Mouse (Mus musculus) embryonic facial prominence, embryonic 15.5 days (tissue): ENCODE results near the gene Efcab9. TPM values are rescaled to one million over a fixed set of nuclear protein-coding genes. Genes with fewer than 3 reads are reported as not detected.
A peak's percentile ranks its signal among the peaks of the same experiment; 100 is the strongest.

Experiments
- ATAC-seq: fragments of 200-750 bp; cut with Nextera tagmentation; 2 replicates; pipeline ENCODE4 v1.8.0; 2017; ENCODE audit warnings: low read depth, moderate TSS enrichment; ENCODE audit not compliant: insufficient number of reproducible peaks, low FRiP score, low TSS enrichment
- H3K27ac ChIP-seq: fragments of 300-500 bp; sonication (generic); replicated peaks from 2 replicates; pipeline ENCODE4 v1.5.1; 2015; ENCODE audit warnings: mild to moderate bottlenecking, inconsistent platforms
- H3K27me3 ChIP-seq: fragments of 300-500 bp; sonication (generic); 2 replicates; pipeline ENCODE4 v1.6.1; 2015; ENCODE audit warnings: inconsistent platforms
- H3K36me3 ChIP-seq: fragments of 300-500 bp; sonication (generic); 2 replicates; pipeline ENCODE4 v1.6.1; 2015; ENCODE audit warnings: mild to moderate bottlenecking, inconsistent platforms
- H3K4me1 ChIP-seq: fragments of 300-500 bp; sonication (generic); 2 replicates; pipeline ENCODE4 v1.6.1; 2015; ENCODE audit warnings: inconsistent platforms
- H3K4me2 ChIP-seq: fragments of 300-500 bp; sonication (generic); replicated peaks from 2 replicates; pipeline ENCODE4 v1.6.1; 2015; ENCODE audit warnings: mild to moderate bottlenecking, inconsistent platforms
- H3K4me3 ChIP-seq: fragments of 300-500 bp; sonication (generic); replicated peaks from 2 replicates; pipeline ENCODE4 v1.5.1; 2015; ENCODE audit warnings: mild to moderate bottlenecking, inconsistent platforms
- H3K9ac ChIP-seq: fragments of 300-500 bp; sonication (generic); 2 replicates; pipeline ENCODE4 v1.6.1; 2015; ENCODE audit warnings: inconsistent platforms
- H3K9me3 ChIP-seq: fragments of 300-500 bp; sonication (generic); replicated peaks from 2 replicates; pipeline ENCODE4 v1.6.1; 2016; ENCODE audit warnings: inconsistent platforms
- WGBS: fragments of 180-500 bp; shearing (Covaris S2); methylation state at CpG from one replicate; pipeline ENCODE4 v1.1.7; 2015; 5-methylcytosine and 5-hydroxymethylcytosine counted together
- polyA plus RNA-seq: library from polyadenylated mRNA; unstranded; fragments of >200 nt; fragmentation: Nextera tagmentation; extraction: Ambion mirVana; gene quantifications from 2 replicates; pipeline ENCODE4 v1.2.1, GENCODE M21; 2015

The Efcab9 gene
- polyA plus RNA-seq, 1 experiment from 2014 or later: not detected

DNA sequence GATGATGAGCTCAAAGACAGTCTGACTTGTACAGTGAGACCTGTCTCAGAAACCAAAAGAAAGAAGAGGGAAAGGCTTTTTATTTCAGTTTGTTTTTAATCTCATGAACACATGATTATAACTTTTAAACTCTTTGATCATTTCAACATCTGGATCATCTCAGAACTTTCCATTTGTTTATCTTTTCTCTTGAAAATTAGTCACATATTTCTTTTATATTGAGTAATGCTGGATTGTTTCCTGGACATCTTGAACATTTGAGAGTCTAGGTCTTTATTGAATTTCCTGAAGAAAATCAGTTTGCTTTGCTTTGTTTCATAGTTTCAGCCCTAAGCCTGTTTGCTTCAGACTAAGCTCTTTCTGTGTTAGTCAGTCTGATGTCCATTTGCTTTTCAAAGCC, 43.5 kb downstream of the Efcab9 start:
- H3K9ac ChIP-seq: no peak overlapping the region
- H3K36me3 ChIP-seq: peaks cover 4% of the 10 kb centered on the region; the same call in 1 of the 2 replicates
- H3K4me1 ChIP-seq: peaks cover 17% of the 10 kb centered on the region
- no peaks in the 10 kb centered on the region for H3K27me3 ChIP-seq
- no peak overlapping the region for H3K4me2 ChIP-seq
- ATAC-seq: no peak
- H3K27ac ChIP-seq: peak overlapping the region; percentile 73; the same call in 1 of the 2 replicates
- H3K9me3 ChIP-seq: no peaks in the 10 kb centered on the region
- H3K4me3 ChIP-seq: no peak overlapping the region

DNA sequence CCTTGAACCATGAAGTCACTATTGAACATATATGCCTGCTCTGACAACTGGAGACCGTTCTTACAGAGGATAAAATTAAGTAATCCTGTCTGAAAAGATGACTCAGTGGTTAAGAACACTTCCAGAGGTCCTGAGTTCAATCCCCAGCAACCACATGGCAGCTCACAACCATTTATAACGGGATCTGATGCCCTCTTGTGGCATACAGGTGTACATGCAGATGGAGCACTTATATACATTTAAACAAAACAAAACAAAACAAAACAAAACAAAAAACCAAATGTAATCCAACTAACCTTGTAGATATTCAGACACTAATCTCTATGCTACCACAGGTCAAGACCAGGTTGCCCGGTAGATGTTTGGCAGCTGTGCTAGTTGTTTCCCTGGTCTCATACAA, 44.4 kb downstream of the Efcab9 start:
- Histone ChIP-seq H3K4me1 (peaks cover 18% of the 10 kb centered on the region), H3K4me3 (no peak overlapping the region), H3K27me3 (no peaks in the 10 kb centered on the region), H3K36me3 (peaks cover 4% of the 10 kb centered on the region; the same call in 1 of the 2 replicates), H3K9me3 (no peaks in the 10 kb centered on the region), H3K4me2 (no peak overlapping the region), H3K27ac (peak overlapping the region; percentile 44; the same call in 1 of the 2 replicates), H3K9ac (no peak overlapping the region)
- no peak for ATAC-seq
- 90% methylated on average over 3 of the region's 3 CpGs for WGBS

DNA sequence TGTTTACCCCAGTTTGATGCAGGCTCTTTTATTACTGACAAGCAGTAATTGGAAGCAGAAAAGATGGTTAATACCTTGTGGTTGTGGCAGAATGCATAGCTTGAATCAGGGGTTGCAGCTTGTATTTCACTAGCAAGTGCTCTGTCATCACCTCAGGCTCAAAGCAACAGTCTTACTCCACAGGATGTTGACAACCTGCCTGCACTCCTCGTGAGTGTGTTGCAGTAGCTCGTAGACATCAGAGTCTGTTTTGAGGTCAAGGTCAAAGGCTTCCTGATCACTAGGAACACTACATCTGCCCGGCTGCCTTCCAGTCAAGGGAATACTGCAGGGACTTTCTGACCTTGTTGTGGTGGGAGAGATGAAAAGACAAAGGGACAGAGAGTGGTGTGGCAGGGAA, 45.3 kb downstream of the Efcab9 start:
- Histone ChIP-seq H3K27me3 (no peaks in the 10 kb centered on the region), H3K9me3 (no peaks in the 10 kb centered on the region), H3K9ac (no peak overlapping the region), H3K4me2 (no peak overlapping the region), H3K36me3 (peaks cover 4% of the 10 kb centered on the region; the same call in 1 of the 2 replicates), H3K27ac (no peak overlapping the region), H3K4me3 (no peak overlapping the region), H3K4me1 (peaks cover 22% of the 10 kb centered on the region)
- 47% methylated on average over 3 of the region's 3 CpGs for WGBS
- ATAC-seq: no peak

DNA sequence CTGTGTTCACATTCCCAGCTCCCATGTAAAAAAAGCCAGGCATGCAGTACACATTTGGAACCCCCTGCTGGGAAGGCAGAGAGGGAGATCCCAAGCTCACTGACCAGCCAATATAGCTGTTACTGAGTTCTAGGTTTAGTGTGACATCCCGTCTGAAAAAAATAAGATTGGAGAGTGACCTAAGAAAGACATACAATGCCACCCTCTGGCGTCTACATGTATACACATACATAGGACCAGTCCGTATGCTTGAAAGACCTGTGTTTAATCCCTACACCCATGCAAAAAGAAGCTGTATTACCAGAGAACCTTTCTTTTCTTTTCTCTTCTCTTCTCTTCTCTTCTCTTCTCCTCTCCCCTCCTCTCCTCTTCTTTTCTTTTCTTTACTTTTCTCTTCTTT, 46.6 kb downstream of the Efcab9 start:
- 68% methylated on average over 3 of the region's 3 CpGs for WGBS
- Histone ChIP-seq H3K27me3 (no peaks in the 10 kb centered on the region), H3K36me3 (peaks cover 4% of the 10 kb centered on the region; the same call in 1 of the 2 replicates), H3K4me3 (no peak overlapping the region), H3K27ac (no peak overlapping the region), H3K9me3 (no peaks in the 10 kb centered on the region), H3K4me2 (no peak overlapping the region), H3K9ac (no peak overlapping the region), H3K4me1 (peaks cover 22% of the 10 kb centered on the region)
- no peak for ATAC-seq

DNA sequence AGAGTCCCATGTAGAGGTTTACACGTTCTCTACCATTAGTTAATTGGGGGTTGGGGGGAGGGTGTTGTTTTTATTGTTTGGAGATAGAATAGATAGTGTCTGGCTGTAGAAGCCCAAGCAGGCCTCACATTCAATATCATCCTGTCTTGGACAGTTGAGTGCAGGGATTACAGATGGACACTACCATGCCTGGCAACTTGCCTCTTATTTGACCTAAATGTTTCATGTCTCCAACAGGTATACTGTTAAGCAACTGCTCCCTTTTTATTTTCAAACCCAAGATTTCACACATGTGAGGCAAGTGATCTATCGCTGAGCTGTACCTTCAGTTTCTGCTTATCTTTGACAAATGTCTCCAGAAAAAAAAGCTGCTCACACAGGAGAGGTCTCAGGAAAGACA, 50.4 kb downstream of the Efcab9 start:
- no peaks in the 10 kb centered on the region for H3K36me3 ChIP-seq
- H3K4me1 ChIP-seq: 0 out of 2 replicates have a peak, but pooled peaks cover 6% of the 10 kb centered on the region
- 81% methylated on average over 2 of the region's 2 CpGs for WGBS
- H3K27ac ChIP-seq: no peak overlapping the region
- H3K27me3 ChIP-seq: no peaks in the 10 kb centered on the region
- H3K9me3 ChIP-seq: no peaks in the 10 kb centered on the region
- H3K9ac ChIP-seq: no peak overlapping the region
- ATAC-seq: no peak
- H3K4me2 ChIP-seq: no peak overlapping the region
- H3K4me3 ChIP-seq: no peak overlapping the region

DNA sequence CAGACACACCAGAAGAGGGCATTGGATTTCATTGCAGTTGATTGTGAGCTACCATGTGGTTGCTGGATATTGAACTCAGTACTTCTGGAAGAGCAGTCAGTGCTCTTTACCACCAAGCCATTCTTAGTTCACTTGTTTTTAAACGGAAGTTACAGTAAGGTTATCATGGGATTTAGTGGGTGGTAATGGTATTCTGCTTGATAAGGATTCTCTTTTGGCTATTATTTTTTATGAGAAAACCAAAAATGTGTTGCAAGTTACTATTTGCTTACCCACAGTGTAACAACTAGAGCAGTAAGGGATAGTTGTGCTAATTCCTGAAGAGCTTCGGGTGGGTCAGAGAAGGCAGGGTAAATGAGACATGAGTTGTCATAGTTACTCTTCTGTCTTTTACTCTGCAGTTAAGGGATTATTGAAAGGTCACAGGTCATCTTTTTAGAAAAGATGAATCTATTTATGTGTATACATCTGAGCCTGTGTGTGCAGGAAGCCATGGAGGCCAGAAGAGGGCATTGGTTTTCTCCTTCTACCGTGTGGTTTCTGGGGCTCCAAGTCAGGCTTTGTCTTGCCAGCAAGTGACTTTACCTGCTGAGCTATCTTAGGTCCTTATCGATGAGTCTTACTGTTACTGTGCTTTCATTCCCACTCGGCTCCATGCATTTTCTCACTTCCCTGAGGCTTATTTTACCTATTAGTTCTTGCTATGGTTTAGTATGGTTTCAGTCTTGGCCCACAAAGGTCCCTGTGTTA, 56.2 kb downstream of the Efcab9 start:
- Histone ChIP-seq H3K36me3 (no peaks in the 10 kb centered on the region), H3K9ac (no peak overlapping the region), H3K27ac (no peak overlapping the region), H3K27me3 (no peaks in the 10 kb centered on the region), H3K4me2 (no peak overlapping the region), H3K9me3 (no peaks in the 10 kb centered on the region), H3K4me3 (no peak overlapping the region), H3K4me1 (no peaks in the 10 kb centered on the region)
- no peak for ATAC-seq
- 83% methylated on average over 5 of the region's 5 CpGs for WGBS

DNA sequence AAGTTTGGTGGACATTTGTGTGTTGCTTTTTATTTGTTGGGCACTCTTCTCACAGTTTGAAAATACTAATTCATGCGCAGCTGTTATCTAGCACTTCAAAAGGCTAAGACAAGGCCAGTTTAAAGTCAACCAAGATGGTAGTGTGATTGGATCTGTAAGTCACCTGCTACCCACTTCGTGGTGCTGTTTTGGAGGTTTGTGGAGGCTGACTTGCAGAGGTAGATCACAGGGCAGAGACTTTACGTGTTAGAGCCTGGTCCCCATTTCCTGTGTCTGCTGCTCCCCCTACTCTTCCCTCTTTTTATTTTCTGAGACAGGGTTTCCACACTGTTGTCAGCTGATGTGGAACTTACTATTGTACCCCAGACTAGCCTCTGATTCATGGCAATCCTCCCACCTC, 57.2 kb downstream of the Efcab9 start:
- Histone ChIP-seq H3K9me3 (no peaks in the 10 kb centered on the region), H3K4me2 (no peak overlapping the region), H3K36me3 (no peaks in the 10 kb centered on the region), H3K4me3 (no peak overlapping the region), H3K9ac (no peak overlapping the region), H3K4me1 (no peaks in the 10 kb centered on the region), H3K27ac (no peak overlapping the region), H3K27me3 (no peaks in the 10 kb centered on the region)
- WGBS: 84% methylated on average over 3 of the region's 3 CpGs
- no peak for ATAC-seq

Other genes with a start within 250 kb of the Efcab9 start
- 4,298 and 5,653 TPM in 2 replicates for gene Hba-a1, start 248.6 kb downstream of the Efcab9 start, polyA plus RNA-seq
- gene Hbq1b, start 245.1 kb downstream of the Efcab9 start, polyA plus RNA-seq: 0.77 and 1.3 TPM in 2 replicates
- 11,613 and 14,789 TPM in 2 replicates for gene Hba-a2, start 235.6 kb downstream of the Efcab9 start, polyA plus RNA-seq
- 0.67 and 0.84 TPM in 2 replicates for gene Hbq1a, start 232.0 kb downstream of the Efcab9 start, polyA plus RNA-seq
- gene Sh3pxd2b, start 184.3 kb downstream of the Efcab9 start, polyA plus RNA-seq: 32.3 and 33.9 TPM in 2 replicates
- gene Ubtd2, start 76.7 kb downstream of the Efcab9 start, polyA plus RNA-seq: 74.5 and 75.1 TPM in 2 replicates
- 3.5 and 3.7 TPM in 2 replicates for gene Stk10, start 1.2 kb upstream of the Efcab9 start, polyA plus RNA-seq
- gene Fbxw11, start 110.6 kb upstream of the Efcab9 start, polyA plus RNA-seq: 65.1 and 65.7 TPM in 2 replicates